Mouse (Mus musculus) embryonic facial prominence, embryonic 12.5 days (tissue): ENCODE results near the gene Boc. TPM values are rescaled to one million over a fixed set of nuclear protein-coding genes. Genes with fewer than 3 reads are reported as not detected.
A peak's percentile ranks its signal among the peaks of the same experiment; 100 is the strongest.

ENCODE experiments used
- ATAC-seq: fragments of 200-750 bp; cut with Nextera tagmentation; 2 replicates; pipeline ENCODE4 v1.8.0; 2017; ENCODE audit not compliant: insufficient number of reproducible peaks, insufficient read depth, low FRiP score, low TSS enrichment
- H3K27ac ChIP-seq: fragments of 300-500 bp; sonication (generic); 2 replicates; pipeline ENCODE4 v1.5.1; 2016; ENCODE audit warnings: mild to moderate bottlenecking
- H3K27me3 ChIP-seq: fragments of 300-500 bp; sonication (generic); 2 replicates; pipeline ENCODE4 v1.6.1; 2016; ENCODE audit warnings: mild to moderate bottlenecking, moderate library complexity
- H3K36me3 ChIP-seq: fragments of 300-500 bp; sonication (generic); 2 replicates; pipeline ENCODE4 v1.6.1; 2016; ENCODE audit warnings: mild to moderate bottlenecking
- H3K4me1 ChIP-seq: fragments of 300-500 bp; sonication (generic); 2 replicates; pipeline ENCODE4 v1.6.1; 2016
- H3K4me2 ChIP-seq: fragments of 300-500 bp; sonication (generic); replicated peaks from 2 replicates; pipeline ENCODE4 v1.6.1; 2016; ENCODE audit warnings: mild to moderate bottlenecking, moderate library complexity
- H3K4me3 ChIP-seq: fragments of 300-500 bp; sonication (generic); 2 replicates; pipeline ENCODE4 v1.5.1; 2016; ENCODE audit warnings: mild to moderate bottlenecking
- H3K9ac ChIP-seq: fragments of 300-500 bp; sonication (generic); 2 replicates; pipeline ENCODE4 v1.6.1; 2016; ENCODE audit warnings: mild to moderate bottlenecking, moderate library complexity
- H3K9me3 ChIP-seq: fragments of 300-500 bp; sonication (generic); 2 replicates; pipeline ENCODE4 v1.6.1; 2016; ENCODE audit warnings: mild to moderate bottlenecking, moderate library complexity
- WGBS: fragments of 180-500 bp; shearing (Covaris S2); methylation state at CpG from one replicate; pipeline ENCODE4 v1.1.7; 2016; 5-methylcytosine and 5-hydroxymethylcytosine counted together
- polyA plus RNA-seq: library from polyadenylated mRNA; unstranded; fragments of >200 nt; fragmentation: Nextera tagmentation; extraction: Ambion mirVana; gene quantifications from 2 replicates; pipeline ENCODE4 v1.2.1, GENCODE M21; 2016

Boc gene
- polyA plus RNA-seq, 1 experiment from 2014 or later, result 37.1 TPM

DNA sequence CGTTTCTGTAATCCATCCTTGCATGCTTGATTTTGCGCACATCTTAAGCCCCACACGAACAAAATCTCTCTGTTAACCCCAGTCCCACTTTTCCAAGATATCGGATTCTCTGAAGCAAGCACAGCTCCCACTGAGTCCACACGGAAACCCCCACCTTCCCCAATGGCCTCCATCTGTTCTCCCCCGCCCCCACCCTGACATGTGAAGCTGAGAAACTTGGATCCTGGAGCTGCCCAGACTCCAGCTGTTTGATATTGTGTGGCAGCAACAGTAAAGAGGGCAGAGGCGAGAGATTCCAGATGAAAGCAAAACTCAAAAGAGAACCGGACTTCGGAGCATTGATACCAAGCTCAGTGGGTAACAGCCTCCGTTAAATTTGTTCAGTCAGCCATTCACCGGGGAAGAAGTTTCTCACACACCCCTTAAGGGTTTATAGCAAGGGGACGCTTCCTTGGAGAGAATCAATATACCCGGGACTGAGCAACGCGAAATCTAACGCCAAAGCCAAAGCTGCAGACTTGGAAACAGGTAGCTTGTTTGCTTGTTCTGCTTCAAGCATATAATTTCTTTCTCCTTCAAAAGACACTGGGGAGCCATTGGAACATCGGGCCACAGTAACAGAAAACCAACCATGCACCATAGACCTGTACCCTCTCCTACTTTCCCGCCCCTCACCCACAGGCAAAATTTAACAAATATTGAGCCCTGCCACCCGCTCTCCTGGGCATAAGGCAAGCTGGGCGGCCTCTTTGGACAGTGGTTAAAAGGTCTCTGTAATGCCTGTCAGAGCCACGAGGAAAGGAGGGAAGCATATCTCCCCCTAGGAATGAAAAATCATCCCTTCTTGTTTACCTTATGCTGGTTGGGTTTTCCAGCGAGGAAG, 6.9 kb upstream of the Boc start:
- Histone ChIP-seq H3K9ac (no peak overlapping the region), H3K27ac (peak overlapping the region; percentile 72), H3K4me1 (peaks cover 20% of the 10 kb centered on the region), H3K27me3 (no peaks in the 10 kb centered on the region), H3K36me3 (no peaks in the 10 kb centered on the region), H3K9me3 (no peaks in the 10 kb centered on the region), H3K4me3 (peak overlapping the region; percentile 15), H3K4me2 (peak overlapping the region; percentile 44)
- ATAC-seq, result peak; percentile 81
- WGBS, result 26% methylated on average over 22 of the region's 22 CpGs

GRCm38 (mm10) chr16:44564359-44564758, 5.7 kb upstream of the Boc start:
- Histone ChIP-seq H3K4me1 (peaks cover 26% of the 10 kb centered on the region), H3K36me3 (no peaks in the 10 kb centered on the region), H3K9ac (no peak overlapping the region), H3K27me3 (no peaks in the 10 kb centered on the region), H3K4me3 (no peak overlapping the region), H3K27ac (peak overlapping the region; percentile 19; the same call in 1 of the 2 replicates), H3K9me3 (no peaks in the 10 kb centered on the region), H3K4me2 (no peak overlapping the region)
- 58% methylated on average over 8 of the region's 8 CpGs for WGBS
- ATAC-seq, result no peak

DNA sequence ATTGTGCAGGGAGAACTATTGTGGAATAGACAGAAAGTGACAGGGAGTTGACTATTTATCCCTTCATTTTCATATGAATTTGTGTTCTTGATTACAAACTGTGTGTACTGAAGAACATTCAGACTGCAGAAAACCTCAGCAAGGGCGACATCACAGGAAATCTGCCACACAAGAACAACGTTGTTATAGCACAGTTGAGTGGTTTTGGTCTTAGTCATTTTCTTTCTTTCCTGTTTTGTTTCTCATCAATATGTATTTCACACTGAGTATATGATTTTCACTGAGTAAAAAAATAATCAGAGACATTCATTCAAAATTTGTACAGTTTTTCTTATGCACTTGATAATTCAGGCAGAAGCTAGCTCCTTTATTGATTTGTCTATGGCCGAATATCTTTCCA, 3.4 kb upstream of the Boc start:
- 75% methylated on average over 3 of the region's 3 CpGs for WGBS
- no peak for ATAC-seq

GRCm38 (mm10) chr16:44560214-44560613, 1.5 kb upstream of the Boc start:
- no peaks in the 10 kb centered on the region for H3K36me3 ChIP-seq
- H3K4me3 ChIP-seq, result no peak overlapping the region
- H3K9ac ChIP-seq, result no peak overlapping the region
- H3K4me1 ChIP-seq, result peaks cover 32% of the 10 kb centered on the region
- no peaks in the 10 kb centered on the region for H3K27me3 ChIP-seq
- no peak for ATAC-seq
- WGBS, result 20% methylated on average over 1 of the region's 1 CpGs
- no peak overlapping the region for H3K4me2 ChIP-seq
- peak overlapping the region; percentile 51; the same call in 1 of the 2 replicates for H3K27ac ChIP-seq
- H3K9me3 ChIP-seq, result no peaks in the 10 kb centered on the region

More for the DNA sequence above, 3.4 kb upstream of the Boc start:
- Histone ChIP-seq H3K9ac (no peak overlapping the region), H3K4me3 (no peak overlapping the region), H3K4me2 (no peak overlapping the region), H3K9me3 (no peaks in the 10 kb centered on the region), H3K36me3 (no peaks in the 10 kb centered on the region), H3K4me1 (peaks cover 30% of the 10 kb centered on the region), H3K27ac (no peak overlapping the region), H3K27me3 (no peaks in the 10 kb centered on the region)

DNA sequence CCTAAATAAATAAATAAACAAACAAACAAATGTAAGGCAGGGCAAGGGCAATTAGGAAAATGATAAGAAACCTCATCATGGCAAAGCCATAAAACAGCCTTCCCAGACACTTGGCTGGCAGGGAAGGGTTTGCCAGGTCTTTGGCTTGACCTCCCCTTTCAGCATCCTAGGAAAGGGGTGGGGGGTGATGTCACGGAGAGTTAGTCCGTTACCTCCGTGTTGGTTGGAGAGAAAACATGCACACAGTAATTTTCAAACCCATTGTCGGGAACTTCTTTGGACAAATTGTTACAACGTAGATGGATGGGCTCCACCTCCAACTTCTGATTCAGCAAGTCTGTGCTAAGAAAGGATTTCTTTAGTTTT, 616 bp upstream of the Boc start:
- H3K27ac ChIP-seq, result 0 out of 2 replicates have a peak overlapping the region, but pooled peaks have one; percentile 96
- H3K9me3 ChIP-seq, result no peaks in the 10 kb centered on the region
- H3K36me3 ChIP-seq, result no peaks in the 10 kb centered on the region
- H3K27me3 ChIP-seq, result no peaks in the 10 kb centered on the region
- H3K4me2 ChIP-seq, result peak overlapping the region; percentile 59
- peak overlapping the region; percentile 96 for H3K4me3 ChIP-seq
- H3K4me1 ChIP-seq, result peaks cover 31% of the 10 kb centered on the region
- 9% methylated on average over 5 of the region's 5 CpGs for WGBS
- H3K9ac ChIP-seq, result peak overlapping the region; percentile 99
- no peak for ATAC-seq

GRCm38 (mm10) chr16:44557661-44558470, 831 bp downstream of the Boc start:
- H3K4me1 ChIP-seq, result peaks cover 44% of the 10 kb centered on the region
- no peaks in the 10 kb centered on the region for H3K27me3 ChIP-seq
- H3K4me3 ChIP-seq, result peak overlapping the region; percentile 96
- H3K9me3 ChIP-seq, result no peaks in the 10 kb centered on the region
- H3K36me3 ChIP-seq, result no peaks in the 10 kb centered on the region
- peak overlapping the region; percentile 96 for H3K27ac ChIP-seq
- H3K9ac ChIP-seq, result peak overlapping the region; percentile 99
- under 1% methylated on average over 47 of the region's 47 CpGs for WGBS
- ATAC-seq, result peak; percentile 65
- peak overlapping the region; percentile 59 for H3K4me2 ChIP-seq

DNA sequence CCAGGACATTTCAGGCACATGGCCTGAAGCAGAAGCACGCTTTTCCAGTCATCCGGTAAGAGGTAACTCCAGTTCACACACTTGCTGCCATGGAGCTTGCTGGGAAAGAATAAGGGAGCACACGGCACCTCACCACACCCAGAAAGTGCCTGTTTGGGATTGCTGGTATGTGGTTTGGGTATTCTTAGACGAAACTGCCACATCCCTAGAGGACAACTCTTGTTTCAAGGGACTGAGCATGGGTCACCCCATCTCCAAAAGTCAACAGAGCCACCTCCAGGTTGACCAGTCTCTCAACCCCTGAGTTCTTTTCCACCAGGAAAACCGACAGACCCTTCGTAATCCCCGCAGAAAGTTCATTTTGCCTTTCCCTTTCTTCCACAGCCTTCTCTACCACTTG, 1.6 kb downstream of the Boc start:
- Histone ChIP-seq H3K36me3 (no peaks in the 10 kb centered on the region), H3K27ac (peak overlapping the region; percentile 96), H3K4me1 (peaks cover 52% of the 10 kb centered on the region), H3K4me3 (peak overlapping the region; percentile 96), H3K9ac (peak overlapping the region; percentile 99), H3K27me3 (no peaks in the 10 kb centered on the region), H3K9me3 (no peaks in the 10 kb centered on the region), H3K4me2 (peak overlapping the region; percentile 59)
- no peak for ATAC-seq
- WGBS, result 20% methylated on average over 7 of the region's 7 CpGs

DNA sequence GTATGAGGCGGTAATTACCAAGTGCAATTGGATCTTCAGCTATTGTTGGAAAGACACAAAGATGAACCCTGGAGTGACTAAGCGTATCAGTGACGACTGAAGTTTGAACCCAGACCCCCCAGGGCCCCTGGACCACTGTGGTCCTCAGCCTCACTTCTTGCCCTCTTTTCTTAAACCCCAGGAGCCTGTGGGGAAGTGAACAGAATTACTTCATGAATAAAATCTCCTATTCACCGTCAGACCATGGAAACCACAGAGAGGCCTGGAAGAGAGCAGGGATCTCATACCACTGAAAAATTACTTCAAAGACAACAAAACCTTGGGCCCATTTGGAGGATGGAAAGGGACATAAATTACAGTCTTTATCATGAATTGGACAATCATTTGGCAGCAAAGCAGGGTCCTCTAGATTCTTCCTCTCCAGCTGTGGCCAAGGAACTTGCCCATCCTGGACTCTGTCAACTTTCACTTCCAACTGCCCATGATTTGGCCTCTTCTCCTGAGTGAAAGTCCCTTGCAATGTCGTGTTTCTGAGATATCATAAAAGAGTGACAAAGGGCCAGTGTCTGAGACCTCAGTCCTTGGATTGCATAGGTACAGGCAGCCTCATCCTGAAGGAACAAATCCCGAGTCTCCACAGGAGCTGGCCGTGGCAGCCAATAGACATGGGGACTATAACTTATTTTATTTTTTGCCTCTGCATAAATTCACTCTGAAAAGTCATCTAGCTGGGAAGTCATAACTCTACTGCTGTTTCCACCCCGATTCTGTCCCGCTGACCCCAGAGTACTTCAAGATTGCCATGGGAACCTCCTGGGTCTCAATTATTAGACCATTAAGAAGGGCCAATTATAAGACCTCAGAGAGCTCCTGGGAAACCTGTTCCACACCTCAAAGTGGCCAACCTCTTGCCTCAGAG, 2.6 kb downstream of the Boc start:
- 51% methylated on average over 9 of the region's 9 CpGs for WGBS
- Histone ChIP-seq H3K27me3 (no peaks in the 10 kb centered on the region), H3K36me3 (no peaks in the 10 kb centered on the region), H3K9me3 (no peaks in the 10 kb centered on the region), H3K9ac (peak overlapping the region; percentile 99; the same call in 1 of the 2 replicates), H3K4me1 (peaks cover 62% of the 10 kb centered on the region), H3K4me2 (peak overlapping the region; percentile 59), H3K27ac (0 out of 2 replicates have a peak overlapping the region, but pooled peaks have one; percentile 96), H3K4me3 (peak overlapping the region; percentile 96)
- no peak for ATAC-seq

- no peak overlapping the region for H3K27ac ChIP-seq
- H3K4me3 ChIP-seq, result no peak overlapping the region
- H3K27me3 ChIP-seq, result no peaks in the 10 kb centered on the region
- 73% methylated on average over 8 of the region's 8 CpGs for WGBS
- no peak overlapping the region for H3K4me2 ChIP-seq
- no peaks in the 10 kb centered on the region for H3K9me3 ChIP-seq
- H3K36me3 ChIP-seq, result peaks cover 4% of the 10 kb centered on the region; the same call in 1 of the 2 replicates
- H3K9ac ChIP-seq, result no peak overlapping the region
- ATAC-seq, result no peak
- H3K4me1 ChIP-seq, result peaks cover 70% of the 10 kb centered on the region
These were observed 4.8 kb downstream of the Boc start for GRCm38 (mm10) chr16:44553861-44554260.

DNA sequence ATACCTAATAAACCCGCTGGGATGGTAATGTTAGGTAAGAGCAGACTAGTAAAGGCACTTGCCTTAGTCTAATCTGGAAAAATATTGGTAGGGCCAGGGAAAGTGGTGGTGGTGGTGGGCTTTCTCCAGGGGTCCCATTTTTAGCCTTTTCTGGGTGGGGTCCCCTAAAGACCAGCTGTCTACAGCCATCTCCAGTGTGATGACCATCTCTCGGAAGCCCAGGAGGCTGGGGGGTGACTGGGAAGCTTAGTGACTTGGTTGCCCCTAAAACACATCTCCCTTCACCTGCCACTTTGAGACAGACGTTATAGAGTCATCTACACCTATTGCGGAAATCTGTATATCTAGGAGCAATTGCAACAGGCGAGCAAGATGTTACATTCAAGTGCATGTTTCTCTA, 6.0 kb downstream of the Boc start:
- H3K36me3 ChIP-seq, result peaks cover 10% of the 10 kb centered on the region
- H3K9ac ChIP-seq, result no peak overlapping the region
- H3K4me1 ChIP-seq, result peaks cover 73% of the 10 kb centered on the region
- H3K4me2 ChIP-seq, result no peak overlapping the region
- H3K9me3 ChIP-seq, result no peaks in the 10 kb centered on the region
- H3K27me3 ChIP-seq, result no peaks in the 10 kb centered on the region
- H3K4me3 ChIP-seq, result no peak overlapping the region
- no peak for ATAC-seq
- WGBS, result 78% methylated on average over 5 of the region's 5 CpGs
- 0 out of 2 replicates have a peak overlapping the region, but pooled peaks have one; percentile 4 for H3K27ac ChIP-seq

DNA sequence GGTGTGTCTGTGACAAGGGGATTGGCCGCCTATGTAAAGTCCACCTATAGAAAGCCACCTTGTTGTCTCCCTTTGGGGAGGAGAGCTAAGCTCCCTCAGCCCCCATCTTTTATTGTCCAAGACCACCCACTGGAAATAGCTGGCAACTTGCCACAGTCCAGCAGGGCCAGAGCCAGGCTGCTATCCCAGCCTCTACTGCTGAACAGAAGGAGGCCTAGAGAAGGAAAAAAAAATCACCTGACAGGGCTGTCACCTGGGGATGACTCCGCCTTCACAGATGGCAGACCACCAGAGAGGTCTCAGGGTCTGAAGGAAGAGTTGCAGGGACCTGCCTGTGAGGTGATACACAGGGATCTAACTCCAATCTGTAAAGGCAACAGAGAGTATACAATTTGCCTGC, 6.7 kb downstream of the Boc start:
- H3K4me1 ChIP-seq, result peaks cover 80% of the 10 kb centered on the region
- no peaks in the 10 kb centered on the region for H3K9me3 ChIP-seq
- peaks cover 17% of the 10 kb centered on the region for H3K36me3 ChIP-seq
- no peaks in the 10 kb centered on the region for H3K27me3 ChIP-seq
- 62% methylated on average over 2 of the region's 2 CpGs for WGBS
- no peak overlapping the region for H3K9ac ChIP-seq
- peak overlapping the region; percentile 69; the same call in 1 of the 2 replicates for H3K27ac ChIP-seq
- H3K4me3 ChIP-seq, result no peak overlapping the region
- ATAC-seq, result no peak
- H3K4me2 ChIP-seq, result peak overlapping the region; percentile 22; the same call in 1 of the 2 replicates
